Mouse (Mus musculus): ENCODE measurements around the gene Psme3. TPM values are rescaled to one million over a fixed set of nuclear protein-coding genes. Genes with fewer than 3 reads are reported as not detected.
"Not testable (repeated sequence)": the region's sequence is repeated elsewhere in the genome, so short reads cannot be mapped to it uniquely, and the experiment has no call there.

Gene Psme3
- total RNA-seq, 2 experiments from 2014 or later = 88.7 to 103 TPM

DNA sequence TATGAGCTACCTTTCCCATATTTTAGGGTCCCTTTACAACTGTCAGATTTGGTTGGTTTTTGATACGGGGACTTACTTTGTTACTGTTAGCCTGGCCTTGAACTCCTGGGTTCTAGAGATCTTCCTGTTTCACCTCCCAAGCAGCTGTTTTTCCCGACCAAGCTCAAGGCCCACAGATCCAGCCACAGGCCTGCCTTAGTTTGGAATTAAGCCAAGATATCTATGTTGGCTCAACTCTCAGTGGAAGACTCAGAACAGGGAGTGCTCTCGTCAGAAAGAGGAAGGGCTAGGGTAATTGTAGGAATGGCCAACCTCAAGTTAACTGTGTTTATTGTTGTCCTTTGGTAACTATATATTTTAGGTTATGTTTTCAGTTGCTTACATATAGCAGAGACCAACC lies 3.9 kb upstream of the Psme3 start:
- DNase-seq = no peak

DNA sequence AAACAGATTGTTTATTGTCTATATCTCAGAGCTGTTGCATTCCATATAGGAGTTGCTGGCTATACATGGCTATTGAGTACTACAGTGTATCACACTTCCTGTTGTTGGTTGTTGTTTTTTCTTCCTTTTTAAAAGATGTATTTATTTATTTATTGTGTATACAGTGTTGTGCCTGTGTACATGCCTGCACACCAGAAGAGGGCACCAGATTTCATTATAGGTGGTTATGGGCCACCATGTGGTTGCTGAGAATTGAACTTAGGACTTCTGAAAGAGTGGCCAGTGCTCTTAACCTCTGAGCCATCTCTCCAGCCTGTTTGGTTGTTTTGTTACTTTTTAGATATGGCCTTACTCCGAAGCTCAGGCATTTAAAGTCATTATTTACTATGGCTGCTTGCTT lies 1.4 kb upstream of the Psme3 start:
- no peak for DNase-seq

DNA sequence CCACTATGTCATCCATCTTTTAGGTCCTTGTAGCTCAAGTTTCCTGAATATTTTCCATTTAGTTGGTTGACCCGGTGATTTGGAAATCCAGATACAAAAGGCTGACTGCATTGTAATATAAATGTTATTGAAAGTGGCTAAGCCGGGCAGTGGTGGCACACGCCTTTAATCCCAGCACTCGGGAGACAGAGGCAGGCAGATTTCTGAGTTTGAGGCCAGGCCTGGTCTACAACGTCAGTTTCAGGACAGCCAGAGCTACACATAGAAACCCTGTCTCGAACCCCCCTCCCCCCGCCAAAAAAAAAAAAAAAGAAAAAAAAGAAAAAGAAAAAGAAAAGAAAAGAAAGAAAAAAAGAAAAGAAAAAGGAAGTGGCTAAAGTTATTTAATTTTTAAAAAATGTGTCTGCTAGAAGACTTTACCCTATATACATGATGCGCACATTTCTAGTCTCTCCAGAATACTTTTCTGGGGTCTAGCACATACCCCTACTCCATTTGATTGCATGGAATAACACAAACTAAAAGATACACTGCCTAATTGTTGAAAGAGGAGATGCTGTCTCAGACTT lies 847 bp upstream of the Psme3 start:
- no peak for DNase-seq

DNA sequence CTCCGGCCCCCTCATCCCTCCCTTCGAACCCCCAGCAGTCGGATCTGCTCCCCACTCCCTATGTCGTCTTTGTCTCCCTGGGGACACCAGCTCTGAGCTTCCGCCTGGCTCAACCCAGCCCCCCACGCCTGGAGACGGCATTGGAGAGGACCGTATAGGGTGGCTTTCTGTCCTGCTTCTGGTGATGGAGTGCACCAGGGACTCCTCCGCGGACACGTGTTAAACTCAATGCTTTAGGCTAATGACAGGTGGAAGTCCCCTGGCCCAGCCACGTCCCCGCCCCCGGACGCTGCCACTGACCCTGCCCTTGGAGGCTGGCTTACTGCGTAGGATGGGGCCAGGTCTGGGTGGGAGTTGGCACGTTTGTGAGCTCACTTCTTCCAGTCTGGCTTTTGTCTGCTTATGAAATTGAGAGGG lies 496 bp downstream of the Psme3 start:
- peak; percentile 41 for DNase-seq

DNA sequence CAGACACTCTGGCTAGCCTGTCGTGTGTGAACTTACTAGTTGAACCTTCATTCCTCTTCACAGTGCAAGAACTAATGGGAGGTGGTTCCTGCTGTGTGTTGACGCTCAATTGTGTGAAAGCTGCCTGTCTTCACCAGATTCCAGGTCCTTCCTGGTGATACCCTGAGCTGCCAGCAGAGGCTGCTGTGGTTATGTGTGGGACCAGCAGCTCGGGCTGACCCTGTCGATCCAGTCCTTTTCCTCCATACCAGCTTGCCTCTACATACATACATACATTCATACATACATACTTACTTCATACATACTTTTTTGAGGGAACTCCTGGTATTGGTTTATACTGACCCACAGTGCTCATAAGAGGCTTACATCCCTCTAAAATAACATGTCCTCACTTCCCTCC lies 7.6 kb downstream of the Psme3 start:
- peak; percentile 87 for DNase-seq

DNA sequence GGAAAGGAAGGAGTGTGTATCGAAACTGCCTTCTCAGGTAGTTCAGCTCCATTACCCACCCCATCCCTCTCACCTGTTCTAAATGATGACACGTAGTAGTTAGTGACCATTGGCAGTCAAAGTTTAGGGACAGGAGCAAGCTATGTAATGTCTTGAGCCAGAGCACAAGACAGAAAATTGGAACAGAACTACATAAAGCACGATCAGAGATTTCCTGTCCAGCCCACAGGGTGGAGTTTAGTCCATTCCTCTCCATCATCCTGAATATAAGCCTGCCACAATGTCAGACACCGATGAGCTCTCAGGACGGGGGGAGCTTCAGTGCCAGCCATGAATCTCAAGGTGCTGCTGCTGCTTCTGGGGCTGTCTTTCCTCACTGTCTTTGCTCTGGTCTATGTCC lies 8.8 kb downstream of the Psme3 start, which contains the start of gene Aoc2:
TSS of gene Aoc2 (plus strand) at position 301 of the 400 bp plus-strand sequence.
- no peak for DNase-seq

DNA sequence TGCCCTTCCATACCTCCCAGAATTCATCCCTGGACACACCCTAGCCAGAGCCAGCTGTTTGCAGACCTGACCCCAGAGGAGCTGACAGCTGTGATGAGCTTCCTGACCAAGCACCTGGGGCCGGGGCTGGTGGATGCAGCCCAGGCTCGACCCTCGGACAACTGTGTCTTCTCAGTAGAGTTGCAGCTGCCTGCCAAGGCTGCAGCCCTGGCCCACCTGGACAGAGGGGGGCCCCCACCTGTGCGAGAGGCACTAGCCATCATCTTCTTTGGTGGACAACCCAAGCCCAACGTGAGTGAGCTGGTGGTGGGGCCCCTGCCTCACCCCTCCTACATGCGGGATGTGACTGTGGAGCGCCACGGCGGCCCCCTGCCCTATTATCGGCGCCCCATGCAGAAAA lies 9.2 kb downstream of the Psme3 start:
- DNase-seq = peak; percentile 15

DNA sequence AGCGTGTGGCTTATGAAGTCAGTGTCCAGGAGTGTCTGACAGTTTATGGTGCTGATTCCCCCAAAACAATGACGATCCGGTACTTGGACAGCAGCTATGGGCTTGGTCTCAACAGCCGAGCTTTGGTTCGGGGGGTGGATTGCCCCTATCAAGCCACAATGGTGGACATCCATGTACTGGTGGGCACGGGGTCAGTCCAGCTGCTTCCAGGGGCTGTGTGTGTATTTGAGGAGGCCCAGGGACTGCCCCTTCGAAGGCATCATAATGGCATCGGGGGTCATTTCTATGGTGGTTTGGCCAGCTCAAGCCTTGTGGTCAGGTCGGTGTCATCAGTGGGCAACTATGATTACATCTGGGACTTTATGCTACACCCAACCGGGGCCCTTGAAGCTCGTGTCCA lies 10.1 kb downstream of the Psme3 start:
- DNase-seq = no peak

DNA sequence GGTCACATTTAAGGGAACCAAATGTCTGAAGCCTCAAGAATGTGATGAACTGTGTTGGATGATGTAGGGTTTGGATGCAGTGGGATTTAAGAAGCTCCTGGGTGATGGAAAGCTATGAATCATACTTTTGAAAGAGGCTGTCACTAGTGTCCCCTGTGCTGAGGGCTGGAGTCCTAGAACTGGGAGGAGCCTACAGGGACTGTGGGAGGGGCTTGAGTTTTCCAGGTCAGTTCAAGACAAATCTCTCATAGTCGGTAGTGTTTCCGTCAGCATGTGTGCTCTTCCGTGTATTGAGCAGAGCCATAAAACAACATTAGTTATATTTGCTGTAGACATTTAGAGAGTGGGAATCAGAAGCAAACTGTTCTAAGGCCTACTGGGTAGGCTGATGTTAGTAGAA lies 11.3 kb downstream of the Psme3 start:
- no peak for DNase-seq

DNA sequence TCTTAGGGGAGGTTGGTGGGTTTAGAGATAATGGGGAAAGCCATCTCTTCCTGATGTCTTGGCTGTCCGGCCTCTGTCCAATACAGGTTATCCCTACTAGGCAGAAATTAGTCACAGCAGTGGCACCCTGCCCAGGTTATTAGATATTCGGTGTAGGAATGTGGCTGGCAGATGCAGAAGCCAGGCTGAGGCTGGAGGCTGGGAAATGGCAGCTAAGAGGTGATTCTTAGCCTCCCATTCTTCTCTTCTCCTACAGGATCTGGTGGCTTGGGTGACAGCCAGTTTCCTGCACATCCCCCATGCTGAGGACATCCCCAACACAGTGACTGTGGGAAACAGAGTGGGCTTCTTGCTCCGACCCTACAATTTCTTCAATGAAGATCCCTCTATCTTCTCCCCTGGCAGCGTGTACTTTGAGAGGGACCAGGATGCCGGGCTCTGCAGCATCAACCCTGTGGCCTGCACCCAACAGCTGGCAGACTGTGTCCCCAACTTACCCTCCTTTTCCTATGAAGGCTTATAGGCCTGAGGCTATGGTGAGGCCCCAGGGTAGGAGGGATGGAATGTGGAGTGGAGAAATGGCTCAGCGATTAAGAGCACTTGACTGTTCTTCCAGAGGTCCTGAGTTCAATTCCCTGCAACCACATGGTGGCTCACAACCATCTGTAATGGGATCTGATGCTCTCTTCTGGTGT lies 13.1 kb downstream of the Psme3 start:
- DNase-seq = peak; percentile 81

DNA sequence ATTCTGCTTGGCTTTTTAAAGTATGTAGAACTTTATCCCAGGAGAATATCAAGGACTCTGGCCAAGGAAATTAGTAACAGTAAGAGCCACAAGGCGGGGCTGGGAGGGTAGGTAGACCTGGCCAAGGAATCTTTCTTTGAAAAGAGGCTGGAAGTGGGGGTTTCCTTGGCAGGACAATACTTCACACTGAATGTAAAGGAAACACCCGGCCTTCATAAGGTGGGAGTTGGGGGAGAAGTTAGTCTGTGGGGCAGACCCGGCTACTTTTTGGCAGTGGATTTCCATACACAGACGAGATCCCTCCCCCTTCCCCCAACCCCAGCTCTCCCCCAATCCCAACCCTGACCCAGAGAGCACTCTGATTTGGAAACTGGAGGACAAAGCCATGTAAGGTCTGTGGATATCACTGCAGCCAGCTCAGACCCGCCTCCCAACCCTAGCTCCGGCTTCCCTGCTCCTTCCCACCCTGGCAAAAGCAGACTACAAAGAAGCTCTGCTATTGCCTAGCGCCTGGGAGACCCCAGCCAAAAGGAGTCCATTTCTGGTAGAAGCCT lies 14.4 kb downstream of the Psme3 start, which contains the start of gene Aoc3:
TSS of gene Aoc3 (plus strand) at position 235 of the 554 bp plus-strand sequence.
- DNase-seq = peak; percentile 61

DNA sequence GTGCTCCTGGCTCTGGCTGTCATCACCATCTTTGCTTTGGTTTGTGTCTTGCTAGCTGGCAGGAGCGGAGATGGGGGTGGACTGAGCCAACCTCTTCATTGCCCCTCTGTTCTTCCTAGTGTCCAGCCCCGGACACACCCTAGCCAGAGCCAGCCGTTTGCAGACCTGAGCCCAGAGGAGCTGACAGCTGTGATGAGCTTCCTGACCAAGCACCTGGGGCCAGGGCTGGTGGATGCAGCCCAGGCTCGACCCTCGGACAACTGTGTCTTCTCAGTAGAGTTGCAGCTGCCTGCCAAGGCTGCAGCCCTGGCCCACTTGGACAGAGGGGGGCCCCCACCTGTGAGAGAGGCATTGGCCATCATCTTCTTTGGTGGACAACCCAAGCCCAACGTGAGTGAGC lies 14.9 kb downstream of the Psme3 start:
- not testable (repeated sequence) for DNase-seq

DNA sequence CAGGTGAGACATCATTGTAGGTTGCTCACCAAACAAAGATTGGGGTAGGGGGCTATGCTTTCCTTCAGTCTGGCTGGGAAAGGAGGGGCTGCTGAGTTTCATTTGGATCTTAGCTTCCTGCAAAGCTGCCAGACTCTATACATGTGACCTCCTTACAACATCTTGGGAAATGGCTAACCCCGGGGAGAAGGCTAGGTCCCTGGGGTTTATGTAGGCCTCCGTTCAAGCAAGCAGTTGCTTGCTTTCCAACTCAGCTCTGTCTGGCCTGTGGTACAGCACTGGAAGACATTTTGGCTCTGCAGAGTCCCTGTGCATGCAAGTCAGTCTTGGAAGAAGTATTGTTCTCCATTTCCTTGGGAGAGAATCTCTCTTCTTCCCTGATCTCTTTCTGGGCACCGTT lies 16.5 kb downstream of the Psme3 start:
- DNase-seq = peak; percentile 36

DNA sequence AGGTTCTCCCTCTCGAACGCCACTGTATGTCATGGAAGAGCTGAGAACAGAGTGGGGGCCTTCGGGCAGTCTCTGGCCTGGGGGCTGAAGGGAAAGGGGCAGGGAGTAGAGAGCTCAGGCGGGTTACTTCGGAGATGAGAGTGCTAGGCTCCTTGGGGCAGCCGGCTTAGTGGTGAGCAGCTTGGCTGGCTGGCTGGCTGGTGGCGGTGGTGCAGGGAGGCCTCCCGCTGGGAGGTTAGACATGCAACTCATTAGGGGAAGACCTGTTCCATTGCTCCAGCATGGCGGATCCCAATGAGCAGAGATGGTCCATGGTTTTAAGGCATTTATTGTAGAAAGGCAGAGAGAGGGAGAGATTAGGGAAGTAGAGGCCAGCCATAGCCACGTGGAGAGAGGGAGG lies 18.0 kb downstream of the Psme3 start:
- DNase-seq = no peak

DNA sequence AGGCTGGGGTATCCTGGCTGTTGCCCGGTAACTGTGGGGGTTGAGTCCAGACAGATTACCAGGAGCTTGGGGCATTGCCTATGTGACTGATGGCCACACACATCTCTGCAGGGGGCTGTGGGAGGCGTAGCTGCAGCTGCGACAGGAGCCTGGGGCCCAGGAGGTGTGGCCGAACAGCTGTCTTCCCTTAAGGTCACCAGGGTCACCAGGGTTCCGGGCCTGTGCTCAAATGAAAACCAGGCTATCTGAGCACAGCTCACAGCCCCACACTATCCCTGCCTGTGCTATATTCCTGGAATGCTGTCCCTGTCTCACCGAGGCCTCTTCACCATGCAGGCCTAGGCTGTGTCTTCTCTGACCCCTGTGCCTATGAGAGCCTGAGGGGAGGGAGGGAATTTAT lies 18.5 kb downstream of the Psme3 start:
- DNase-seq = no peak

DNA sequence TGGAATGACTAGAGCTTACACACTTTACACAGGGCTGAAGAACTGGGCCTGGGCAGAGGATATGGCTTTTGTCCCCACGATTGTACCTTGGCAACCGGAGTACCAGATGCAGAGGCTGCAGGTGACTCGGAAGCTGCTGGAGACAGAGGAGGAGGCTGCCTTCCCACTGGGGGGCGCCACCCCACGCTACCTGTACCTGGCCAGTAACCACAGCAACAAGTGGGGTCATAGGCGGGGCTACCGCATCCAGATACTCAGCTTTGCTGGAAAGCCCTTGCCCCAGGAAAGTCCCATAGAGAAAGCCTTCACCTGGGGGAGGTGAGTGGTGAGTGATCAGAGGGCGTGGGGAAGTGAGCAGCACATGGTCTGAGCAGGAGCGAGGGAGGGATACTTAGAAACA lies 19.7 kb downstream of the Psme3 start:
- DNase-seq = no peak

DNA sequence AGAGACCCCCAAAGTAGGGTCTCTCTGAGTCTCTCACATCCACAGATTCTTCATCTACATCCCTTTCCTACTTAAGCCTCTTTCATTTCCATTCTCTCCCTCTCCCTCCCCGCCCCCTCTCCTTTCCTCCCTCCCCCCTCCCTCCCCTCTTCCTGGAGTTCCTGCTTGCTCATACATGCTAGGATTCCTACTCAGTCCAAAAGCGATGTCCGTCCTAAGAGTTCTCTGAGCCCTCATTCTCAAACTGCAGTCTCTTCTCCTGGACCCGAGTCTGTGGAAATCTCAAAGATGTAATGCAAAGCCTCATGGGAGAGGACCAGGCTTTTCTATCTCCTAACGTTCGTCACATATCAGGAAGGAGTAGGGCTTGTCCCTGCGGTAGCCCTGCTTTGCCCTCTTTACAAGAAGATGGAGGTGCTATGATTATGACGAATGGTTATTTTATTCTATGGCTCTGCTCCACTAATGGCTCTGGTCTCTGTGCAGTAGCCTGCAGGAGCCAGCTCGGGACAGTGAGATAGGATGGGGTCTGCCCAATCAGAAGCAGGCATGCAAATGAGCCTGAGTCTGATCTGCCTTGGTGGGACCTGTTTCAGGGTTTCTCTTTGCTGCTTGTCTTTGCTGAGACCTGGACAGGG lies 22.2 kb downstream of the Psme3 start:
- DNase-seq = no peak

DNA sequence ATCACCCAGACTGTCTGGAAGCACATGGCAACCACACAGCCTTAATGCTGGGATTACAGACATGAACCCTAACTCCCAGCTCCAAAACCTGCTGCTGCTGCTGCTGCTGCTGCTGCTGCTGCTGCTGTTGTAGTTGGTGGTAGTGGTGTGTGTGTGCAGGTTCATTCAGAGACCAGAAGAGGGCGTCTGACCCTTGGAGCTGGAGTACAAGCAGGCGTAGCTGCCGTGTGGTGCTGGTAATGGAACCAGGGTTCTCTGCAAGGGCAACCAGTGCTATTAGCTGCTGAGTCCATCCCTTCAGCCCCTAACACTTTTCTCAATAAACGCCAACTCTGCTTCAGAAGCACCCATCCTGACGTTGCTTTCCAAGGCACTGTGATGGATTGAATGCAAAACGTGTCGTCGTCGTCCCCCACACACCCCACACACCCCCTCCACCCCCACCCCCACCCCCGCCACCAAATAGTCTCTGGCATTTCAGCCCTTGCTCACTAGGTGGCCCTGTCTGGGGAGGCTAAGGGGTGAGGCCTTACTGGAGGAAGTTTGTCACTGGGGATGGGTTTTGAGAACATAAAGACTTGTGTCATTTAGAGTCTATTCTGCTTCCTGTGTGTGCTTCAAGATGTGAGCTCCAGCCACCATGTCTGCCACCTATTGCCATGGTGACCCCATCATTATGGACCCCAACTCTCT lies 31.2 kb downstream of the Psme3 start:
- no peak for DNase-seq

DNA sequence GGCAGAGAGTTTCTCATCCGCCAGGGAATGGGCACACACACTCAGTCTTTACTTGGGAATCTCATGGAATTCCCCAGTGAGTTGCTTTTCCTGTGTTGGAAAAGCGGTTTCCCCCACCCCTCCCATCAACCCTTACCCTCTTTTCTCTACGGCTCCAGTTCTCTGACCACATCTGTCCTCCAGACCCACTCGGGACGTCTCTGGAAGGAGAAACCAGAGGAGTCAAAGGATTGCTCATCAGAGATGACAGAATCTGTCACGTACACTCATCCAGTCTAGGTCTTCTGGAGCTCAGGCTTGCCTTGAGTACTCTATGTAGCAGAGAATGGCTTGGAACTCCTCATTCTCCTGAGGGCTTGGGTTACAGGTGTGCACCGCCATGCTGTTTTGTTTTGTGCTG lies 32.8 kb downstream of the Psme3 start:
- no peak for DNase-seq

DNA sequence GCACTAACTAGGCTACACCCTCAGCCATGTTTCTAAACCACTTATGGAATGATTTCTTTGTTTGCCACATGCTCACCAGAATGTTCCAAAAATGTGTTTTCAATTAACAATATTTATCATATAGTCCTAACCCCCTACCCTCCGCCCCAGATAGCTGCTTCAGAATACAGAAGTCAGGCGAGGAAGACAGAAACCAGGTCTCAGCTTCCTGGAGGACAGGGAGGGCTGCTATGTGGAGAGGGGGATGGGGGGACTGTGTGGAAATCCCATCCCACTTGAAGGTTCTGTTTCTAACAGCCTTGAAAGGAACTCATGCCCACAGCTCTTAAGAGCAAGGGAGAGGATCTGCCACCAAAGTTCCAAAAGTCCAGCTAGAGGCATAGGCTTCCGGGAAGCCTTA lies 33.2 kb downstream of the Psme3 start:
- no peak for DNase-seq

DNA sequence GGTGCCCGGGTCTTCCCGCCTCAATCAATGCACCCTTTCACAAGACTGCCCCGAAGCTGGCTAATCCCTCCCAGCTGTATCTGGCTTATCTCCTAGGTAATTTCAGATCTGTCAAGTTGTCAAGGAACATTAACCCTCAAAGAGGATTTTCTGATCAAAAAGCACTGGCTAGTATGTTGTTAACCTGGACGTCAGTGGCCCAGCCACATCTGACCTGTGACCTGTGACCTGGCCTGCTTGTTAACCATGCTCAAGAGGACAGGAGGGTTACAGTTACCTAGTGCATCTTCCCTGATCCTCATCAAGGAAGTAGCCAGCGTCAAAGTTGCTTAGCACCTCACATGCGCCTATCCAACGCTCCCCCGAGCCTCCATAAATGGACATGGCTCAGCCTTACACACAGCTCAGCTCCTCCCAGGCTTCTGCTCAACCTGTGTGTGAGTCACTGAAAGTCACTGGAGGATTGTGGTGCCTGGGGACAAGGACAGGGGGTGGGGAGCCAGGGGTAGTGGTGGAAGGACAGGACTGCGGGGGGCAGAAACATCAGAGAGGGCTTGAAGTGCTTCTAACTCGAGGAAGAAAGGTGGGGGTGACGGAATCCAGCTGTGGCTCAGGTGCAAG lies 35.2 kb downstream of the Psme3 start:
- no peak for DNase-seq

DNA sequence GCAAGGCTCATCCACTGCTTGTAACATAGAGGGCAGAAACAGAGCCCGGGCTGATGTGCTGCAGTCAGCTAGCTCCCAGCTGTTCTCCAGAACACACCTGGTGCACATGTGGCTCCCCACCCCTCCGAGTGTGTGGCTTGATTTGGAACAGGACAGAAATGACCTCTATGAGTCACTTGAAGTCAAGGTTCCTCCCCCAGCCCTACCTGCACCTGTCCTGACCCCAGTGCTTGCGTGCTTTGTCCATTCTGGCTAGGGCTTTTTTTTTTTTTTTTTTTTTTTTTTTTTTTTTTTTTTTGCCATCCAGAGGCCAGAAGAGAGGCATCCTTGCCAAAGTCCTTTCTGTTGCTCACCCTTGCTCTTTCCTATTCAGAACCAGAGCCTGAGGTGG lies 35.7 kb downstream of the Psme3 start:
- DNase-seq = no peak

DNA sequence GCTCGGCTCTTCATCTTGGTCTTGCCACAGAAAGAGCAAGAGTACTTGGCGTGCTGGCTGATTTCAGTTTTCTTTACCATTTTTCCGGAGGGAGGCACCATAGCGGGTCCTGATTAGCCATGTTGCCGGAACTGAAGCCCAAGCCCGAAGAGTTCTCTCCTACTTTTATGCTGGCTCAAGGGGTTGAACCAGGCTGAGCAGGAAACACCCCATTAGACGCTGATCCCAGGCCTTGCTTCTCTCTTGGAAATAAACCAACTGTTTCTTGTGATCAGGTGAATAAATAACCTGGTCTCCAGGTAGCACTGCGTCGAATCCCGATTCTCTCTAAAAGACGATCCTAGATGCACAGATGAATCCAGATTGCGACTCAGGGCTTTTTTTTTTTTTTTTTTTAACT lies 37.4 kb downstream of the Psme3 start:
- DNase-seq = no peak

All from heart, postnatal 4 days (tissue).